In genomic region chr10:17230040-17230818, GRCm38 (mm10) we compare ENCODE assay signal across 9 mouse cellular contexts.
DNase-seq lines count a peak whose midpoint lies in the region; ATAC-seq lines count a peak whose summit lies in the region.
"Had no signal": no experiment of that assay in that cellular context is flagged by ENCODE, and none has a peak within 500 bp of the region (broad histone marks: within the 10 kb centered on the region; RNA-seq: fewer than 3 reads in every experiment).

No protein-coding gene starts in this region.

- H3K36me3 ChIP-seq in heart, embryonic 12.5 days: no peaks in the 10 kb centered on the region
- H3K36me3 ChIP-seq in hindbrain, embryonic 11.5 days (ENCODE audit: control insufficient read depth, insufficient read depth, low read length): no peaks in the 10 kb centered on the region

- no peak; the same call in 1 of the 2 replicates for ATAC-seq in heart, embryonic 12.5 days (ENCODE audit: insufficient number of reproducible peaks, low FRiP score)
- peak; percentile 96 for ATAC-seq in hindbrain, embryonic 11.5 days (ENCODE audit: low FRiP score)
- ATAC-seq in erythroid progenitor cell, adult 5-6 weeks (replicated peaks; ENCODE audit: low FRiP score, poor library complexity, severe bottlenecking): no peak

- 8% methylated on average over 16 of the region's 16 CpGs for WGBS in heart, embryonic 12.5 days
- 4% methylated on average over 16 of the region's 16 CpGs for WGBS in hindbrain, embryonic 11.5 days

- DNase-seq in heart, postnatal 25 days (ENCODE audit: low spot score): no peak
- peak; percentile 10 to 28 for DNase-seq in cerebellum, postnatal 36 days
- peak; percentile 74 for DNase-seq in hindbrain, embryonic 11.5 days (ENCODE audit: low spot score)
- peak; percentile 80 for DNase-seq in lung, postnatal 36 days
- no peak for DNase-seq in thymus, postnatal 4 days
- DNase-seq in adrenal gland, adult 8-10 months: no peak

- peak overlapping the region; percentile 56 for H3K4me2 ChIP-seq in heart, embryonic 12.5 days
- peak overlapping the region; percentile 24 for H3K4me2 ChIP-seq in hindbrain, embryonic 11.5 days (replicated peaks; ENCODE audit: low read depth, low read length)

- peak overlapping the region; percentile 17 for H3K4me3 ChIP-seq in heart, embryonic 12.5 days
- no peak overlapping the region for H3K4me3 ChIP-seq in hindbrain, embryonic 11.5 days (ENCODE audit: low read depth, low read length)
- H3K4me3 ChIP-seq: erythroblast, embryonic 14.5 days had no signal

- H3K27ac ChIP-seq in heart, embryonic 12.5 days (ENCODE audit: poor library complexity, severe bottlenecking): no peak overlapping the region; the same call in 1 of the 2 replicates
- H3K27ac ChIP-seq in hindbrain, embryonic 11.5 days (ENCODE audit: low read depth, low read length): peak overlapping the region; percentile 94

- H3K4me1 ChIP-seq in heart, embryonic 12.5 days (replicated peaks): peaks cover 9% of the 10 kb centered on the region
- H3K4me1 ChIP-seq in hindbrain, embryonic 11.5 days (replicated peaks; ENCODE audit: control insufficient read depth, insufficient read depth, low read length): no peaks in the 10 kb centered on the region

- H3K9ac ChIP-seq in heart, embryonic 12.5 days: no peak overlapping the region
- H3K9ac ChIP-seq in hindbrain, embryonic 11.5 days (ENCODE audit: low read depth, low read length): 0 out of 2 replicates have a peak overlapping the region, but pooled peaks have one; percentile 31

- intact Hi-C loops in heart, postnatal 25 days (cut with DNase I): no loop called here

- no peaks in the 10 kb centered on the region for H3K9me3 ChIP-seq in heart, embryonic 12.5 days (replicated peaks)
- no peaks in the 10 kb centered on the region for H3K9me3 ChIP-seq in hindbrain, embryonic 11.5 days (ENCODE audit: control insufficient read depth, low read length)

- no peaks in the 10 kb centered on the region for H3K27me3 ChIP-seq in heart, embryonic 12.5 days (replicated peaks)
- no peaks in the 10 kb centered on the region for H3K27me3 ChIP-seq in hindbrain, embryonic 11.5 days (ENCODE audit: control insufficient read depth, insufficient read depth, low read length)

Comparison
In these comparisons a context has a peak if more than half of its experiments do, and no peak if none do; other contexts are left out.
1. DNase-seq: peak in cerebellum, postnatal 36 days (2 of 2), hindbrain, embryonic 11.5 days (single experiment) and lung, postnatal 36 days (single experiment); none in heart, postnatal 25 days (single experiment), thymus, postnatal 4 days (single experiment) and adrenal gland, adult 8-10 months (single experiment).